In the genomic region with DNA sequence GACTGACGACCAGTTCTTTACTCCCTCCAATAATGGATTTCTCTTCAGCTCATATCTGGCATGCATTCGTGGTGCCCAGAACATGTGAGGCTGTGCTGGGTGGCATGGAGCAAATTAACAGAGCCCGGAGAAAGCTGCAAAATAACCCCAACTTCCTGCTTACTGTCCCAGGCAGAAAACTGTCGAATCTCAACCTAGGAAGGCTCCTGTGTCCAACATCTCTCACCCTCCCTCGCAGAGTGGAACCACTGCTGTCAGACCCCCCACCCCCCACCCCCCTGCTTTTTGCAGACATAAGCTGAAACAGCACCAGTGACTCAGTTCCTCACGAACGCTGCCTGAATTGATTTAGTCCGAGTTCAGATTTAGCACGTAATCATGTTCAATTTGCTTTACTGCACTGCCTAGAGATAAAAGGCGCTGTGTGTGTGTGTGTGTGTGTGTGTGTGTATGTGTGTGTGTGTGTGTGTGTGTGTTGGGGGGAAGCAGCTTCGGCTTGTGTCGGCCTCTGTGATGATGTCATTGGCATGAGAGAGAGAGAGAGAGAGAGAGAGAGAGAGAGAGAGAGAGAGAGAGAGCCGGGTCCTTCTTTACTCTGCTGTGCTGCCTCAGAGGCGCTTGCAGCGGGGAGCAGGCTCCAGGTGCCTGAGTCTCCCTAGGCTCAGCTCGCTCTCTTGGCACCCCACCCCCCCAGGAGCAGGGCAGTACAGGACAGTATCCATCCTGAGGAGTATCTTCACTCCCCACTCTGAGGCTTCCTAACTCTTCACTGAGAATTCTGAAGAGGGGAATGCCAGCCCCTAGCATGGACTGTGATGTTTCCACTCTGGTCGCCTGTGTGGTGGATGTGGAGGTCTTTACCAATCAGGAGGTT, we compare ENCODE assay signal across 9 mouse cellular contexts.
DNase-seq lines count a peak whose midpoint lies in the region; ATAC-seq and TF ChIP-seq lines count a peak whose summit lies in the region.
"Had no signal": no experiment of that assay in that cellular context is flagged by ENCODE, and none has a peak within 500 bp of the region (broad histone marks: within the 10 kb centered on the region; RNA-seq: fewer than 3 reads in every experiment).

No protein-coding gene starts in this region.

- H3K9ac ChIP-seq in embryonic facial prominence, embryonic 12.5 days = no peak overlapping the region
- H3K9ac ChIP-seq in hindbrain, postnatal 0 days (replicated peaks; ENCODE audit: low read length) = peak overlapping the region; percentile 58
- H3K9ac ChIP-seq in midbrain, embryonic 13.5 days (replicated peaks) = peak overlapping the region; percentile 61

- no peaks in the 10 kb centered on the region for H3K9me3 ChIP-seq in embryonic facial prominence, embryonic 12.5 days
- H3K9me3 ChIP-seq in hindbrain, postnatal 0 days (ENCODE audit: low read length) = no peaks in the 10 kb centered on the region
- no peaks in the 10 kb centered on the region for H3K9me3 ChIP-seq in midbrain, embryonic 13.5 days

- H3K27ac ChIP-seq in embryonic facial prominence, embryonic 12.5 days = no peak overlapping the region
- H3K27ac ChIP-seq in hindbrain, postnatal 0 days = peak overlapping the region; percentile 87
- peak overlapping the region; percentile 86 for H3K27ac ChIP-seq in midbrain, embryonic 13.5 days

- no peak for TF ChIP-seq CTCF in hindbrain, postnatal 0 days (IDR thresholded peaks at IDR 0.05; ENCODE audit: low read depth)

- H3K4me2 ChIP-seq in embryonic facial prominence, embryonic 12.5 days (replicated peaks) = peak overlapping the region; percentile 36
- peak overlapping the region; percentile 64 for H3K4me2 ChIP-seq in hindbrain, postnatal 0 days (ENCODE audit: low read depth, low read length)
- H3K4me2 ChIP-seq in midbrain, embryonic 13.5 days (replicated peaks) = peak overlapping the region; percentile 57

- H3K4me1 ChIP-seq in embryonic facial prominence, embryonic 12.5 days = no peaks in the 10 kb centered on the region; the same call in 1 of the 2 replicates
- peaks cover 8% of the 10 kb centered on the region for H3K4me1 ChIP-seq in hindbrain, postnatal 0 days (ENCODE audit: insufficient read depth, low read length)
- peaks cover 25% of the 10 kb centered on the region for H3K4me1 ChIP-seq in midbrain, embryonic 13.5 days (replicated peaks)

- peak; percentile 7 for DNase-seq in adrenal gland, postnatal 10 days
- no peak for DNase-seq in adrenal gland, postnatal 4 days (ENCODE audit: low spot score in 2 of 2)
- DNase-seq in MN1 (ENCODE audit: low spot score) = peak; percentile 10
- DNase-seq in hindbrain, postnatal 0 days (ENCODE audit: low spot score) = peak; percentile 63
- no peak for DNase-seq in thymus, postnatal 4 days
- DNase-seq in kidney, adult 11 months = no peak

- 28% methylated on average over 16 of the region's 17 CpGs for WGBS in embryonic facial prominence, embryonic 12.5 days
- 7% methylated on average over 17 of the region's 17 CpGs for WGBS in hindbrain, postnatal 0 days
- WGBS in midbrain, embryonic 13.5 days = 29% methylated on average over 12 of the region's 17 CpGs

- no peaks in the 10 kb centered on the region for H3K36me3 ChIP-seq in embryonic facial prominence, embryonic 12.5 days
- H3K36me3 ChIP-seq in hindbrain, postnatal 0 days (ENCODE audit: insufficient read depth, low read length) = no peaks in the 10 kb centered on the region
- H3K36me3 ChIP-seq in midbrain, embryonic 13.5 days = no peaks in the 10 kb centered on the region

- H3K4me3 ChIP-seq in embryonic facial prominence, embryonic 12.5 days = 0 out of 2 replicates have a peak overlapping the region, but pooled peaks have one; percentile 9
- peak overlapping the region; percentile 44 for H3K4me3 ChIP-seq in hindbrain, postnatal 0 days (ENCODE audit: low read length)
- H3K4me3 ChIP-seq in midbrain, embryonic 13.5 days (replicated peaks) = peak overlapping the region; percentile 41
- H3K4me3 ChIP-seq: myocyte had no signal

- ATAC-seq in embryonic facial prominence, embryonic 12.5 days (ENCODE audit: insufficient number of reproducible peaks, insufficient read depth, low FRiP score, low TSS enrichment) = peak; percentile 81; the same call in 1 of the 2 replicates
- peak; percentile 88 for ATAC-seq in hindbrain, postnatal 0 days
- ATAC-seq in midbrain, embryonic 13.5 days = peak; percentile 94

- no peaks in the 10 kb centered on the region for H3K27me3 ChIP-seq in embryonic facial prominence, embryonic 12.5 days
- H3K27me3 ChIP-seq in hindbrain, postnatal 0 days (ENCODE audit: insufficient read depth, low read length) = no peaks in the 10 kb centered on the region
- no peaks in the 10 kb centered on the region for H3K27me3 ChIP-seq in midbrain, embryonic 13.5 days

Comparison
In these comparisons a context has a peak if more than half of its experiments do, and no peak if none do; other contexts are left out.
1. DNase-seq: peak in adrenal gland, postnatal 10 days (single experiment), MN1 (single experiment) and hindbrain, postnatal 0 days (single experiment); none in adrenal gland, postnatal 4 days (0 of 2), thymus, postnatal 4 days (single experiment) and kidney, adult 11 months (single experiment).
2. Peak in every context shown above with its lines, with median percentiles within 50 percentile points of each other: ATAC-seq, H3K4me2 ChIP-seq and H3K4me3 ChIP-seq.